ENCODE assay signal across 21 mouse cellular contexts in the genomic region with DNA sequence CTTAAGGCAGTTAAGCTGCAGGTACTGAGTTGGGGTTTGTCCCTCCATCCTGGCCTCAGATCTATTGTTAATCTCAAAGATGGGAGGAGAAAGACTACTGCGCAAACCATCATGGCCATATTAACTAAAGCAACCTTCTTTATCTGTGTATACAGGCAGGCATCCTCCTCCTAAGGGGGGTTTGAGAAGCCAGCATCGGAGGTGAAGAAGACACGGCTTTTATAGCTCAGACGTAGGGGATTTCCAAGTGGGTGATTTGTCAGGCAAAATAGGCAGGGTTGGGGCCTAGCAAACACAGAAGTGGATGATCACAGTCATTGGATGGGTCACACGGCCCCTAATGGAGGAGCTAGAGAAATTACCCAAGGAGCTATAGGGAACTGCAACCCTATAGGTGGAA.
DNase-seq lines count a peak whose midpoint lies in the region; ATAC-seq and TF ChIP-seq lines count a peak whose summit lies in the region.
"Had no signal": no experiment of that assay in that cellular context is flagged by ENCODE, and none has a peak within 500 bp of the region (broad histone marks: within the 10 kb centered on the region; RNA-seq: fewer than 3 reads in every experiment).

No protein-coding gene starts in this region.

- no peak for TF ChIP-seq CTCF in CH12.LX (conservative IDR thresholded peaks at IDR 0.05 in 1 of 2, IDR thresholded peaks at IDR 0.05 in 1 of 2; ENCODE audit: low read depth in 2 of 2, low read length in 2 of 2)

- H3K9me3 ChIP-seq in CH12.LX (replicated peaks; ENCODE audit: low read length) = no peaks in the 10 kb centered on the region
- H3K9me3 ChIP-seq: G1E had no signal

- no peaks in the 10 kb centered on the region for H3K36me3 ChIP-seq in CH12.LX (replicated peaks in 1 of 2; ENCODE audit: control insufficient read depth in 1 of 2, insufficient read depth in 1 of 2, low read length in 1 of 2)
- H3K36me3 ChIP-seq: G1E had no signal

- peak; percentile 72 for DNase-seq in A20 (ENCODE audit: low read depth, low spot score)
- peak; percentile 87 for DNase-seq in CH12.LX (ENCODE audit: extremely low read depth)
- DNase-seq in Muller cell, postnatal 12 days (ENCODE audit: inconsistent ontology term) = no peak
- DNase-seq: adrenal gland, adult 2 months; adrenal gland, adult 8-10 months; adrenal gland, postnatal 10 days; adrenal gland, postnatal 14 days; adrenal gland, postnatal 25 days; adrenal gland, postnatal 36 days; B cell, adult 2 months; cerebellum, adult 11 months; cerebellum, adult 11-12 months; cerebellum, adult 18-20 months; cerebellum, adult 2 months; cerebellum, adult 8-10 months; cerebellum, adult 9-10 months; cerebellum, adult 9-11 months had no signal

- peak overlapping the region; percentile 37; the same call in 1 of the 2 replicates for H3K9ac ChIP-seq in CH12.LX (ENCODE audit: insufficient read depth, low read depth)

- dilution Hi-C loops in CH12.LX (cut with MboI; ENCODE audit: extremely low pct_ligation_motif_present, extremely low pct_unique_long_range_greater_than_20kb, low sequenced_read_pairs) = no loop called here

- no peaks in the 10 kb centered on the region for H3K79me2 ChIP-seq in CH12.LX (replicated peaks; ENCODE audit: control insufficient read depth, extremely low read depth, insufficient read depth, poor library complexity, severe bottlenecking)

- no peak overlapping the region for H3K4me3 ChIP-seq in CH12.LX (replicated peaks in 1 of 3; ENCODE audit: low read depth in 2 of 3, low read length in 2 of 3, poor library complexity in 1 of 3)

- ATAC-seq in CD4-positive, CD25-positive, alpha-beta regulatory T cell, adult 4 months = no peak
- ATAC-seq: activated CD4-positive, CD25-positive, alpha-beta regulatory T cell, adult 4 months; Patski had no signal

- in situ Hi-C loops in CH12.LX (cut with MboI; ENCODE audit: low pct_ligation_motif_present, low pct_unique_long_range_greater_than_20kb, low sequenced_read_pairs) = no loop called here

- no peak for TF ChIP-seq EP300 in CH12.LX (IDR thresholded peaks at IDR 0.05; ENCODE audit: low read length)

- H3K27ac ChIP-seq in CH12.LX (ENCODE audit: insufficient read depth, low read depth) = no peak overlapping the region

- no peaks in the 10 kb centered on the region for H3K27me3 ChIP-seq in CH12.LX (replicated peaks)
- H3K27me3 ChIP-seq: Patski had no signal

- peaks cover 2 to 48% of the 10 kb centered on the region in 2 experiments; a peak in 3 of 4 replicates for H3K4me1 ChIP-seq in CH12.LX (ENCODE audit: control insufficient read depth in 1 of 2, insufficient read depth in 2 of 2)

- TF ChIP-seq RAD21 in CH12.LX (IDR thresholded peaks at IDR 0.05; ENCODE audit: low read depth, low read length) = no peak

- peak overlapping the region; percentile 60 for H3K4me2 ChIP-seq in CH12.LX (ENCODE audit: insufficient read depth, low read depth, poor library complexity, severe bottlenecking)

- peak; percentile 64 for TF ChIP-seq POLR2A in CH12.LX (IDR thresholded peaks at IDR 0.05; ENCODE audit: low read depth, low read length)

TF ChIP-seq in CH12.LX, 34 proteins besides CTCF, POLR2A, EP300 and RAD21:
- peak; percentile 62; the same call in 1 of the 2 replicates for TF ChIP-seq NELFE (IDR thresholded peaks at IDR 0.05; ENCODE audit: low read depth, low read length)
- no peak for TF ChIP-seq KAT2A (IDR thresholded peaks at IDR 0.05; ENCODE audit: insufficient replicate concordance, low read length)
- no peak for TF ChIP-seq PAX5 (IDR thresholded peaks at IDR 0.05; ENCODE audit: low read length)
- TF ChIP-seq TBP (conservative IDR thresholded peaks at IDR 0.05; ENCODE audit: low read depth, low read length) = peak; percentile 90
- no peak for TF ChIP-seq TCF12 (IDR thresholded peaks at IDR 0.05; ENCODE audit: low read depth, low read length)
- no peak for TF ChIP-seq MAZ (IDR thresholded peaks at IDR 0.05; ENCODE audit: low read depth, low read length)
TF ChIP-seq in CH12.LX: peak in this region for 2.
